Mouse (Mus musculus) cerebellum, adult 2 months (tissue): ENCODE results near the gene Cd2bp2. TPM values are rescaled to one million over a fixed set of nuclear protein-coding genes. Genes with fewer than 3 reads are reported as not detected.

ENCODE experiments used
- DNase-seq, 2 experiments: peaks; one replicate each; pipeline ENCODE4 v3.0.0; 2021
- H3K27ac ChIP-seq: fragments of 200-500 bp; 2 replicates; pipeline ENCODE4 v1.5.1; 2012; ENCODE audit warnings: low read length, control low read depth, inconsistent platforms; ENCODE audit not compliant: insufficient read depth
- H3K27me3 ChIP-seq: fragments of 200-500 bp; 2 replicates; pipeline ENCODE4 v1.6.1; 2012; ENCODE audit warnings: inconsistent platforms, mild to moderate bottlenecking, low read length, moderate library complexity; ENCODE audit not compliant: control insufficient read depth, insufficient read depth
- H3K4me1 ChIP-seq: fragments of 200-500 bp; 2 replicates; pipeline ENCODE4 v1.6.1; 2011; ENCODE audit warnings: low read length; ENCODE audit not compliant: control insufficient read depth, insufficient read depth
- H3K4me3 ChIP-seq: fragments of 200-500 bp; replicated peaks from 2 replicates; pipeline ENCODE3; 2011; ENCODE audit warnings: mild to moderate bottlenecking, low read depth, low read length, control low read depth; ENCODE audit not compliant: insufficient read depth
- CTCF ChIP-seq: fragments of 200-500 bp; IDR thresholded peaks from 2 replicates; pipeline ENCODE4 v1.5.1; 2011; ENCODE audit warnings: low read depth, mild to moderate bottlenecking, control low read depth, low read length, moderate library complexity, borderline replicate concordance; ENCODE audit not compliant: insufficient read depth
- POLR2A ChIP-seq: fragments of 200-500 bp; IDR thresholded peaks from 2 replicates; pipeline ENCODE4 v1.6.1; 2011; ENCODE audit warnings: low read length, control low read depth, borderline replicate concordance; ENCODE audit not compliant: insufficient read depth
- WGBS: fragments of 180-500 bp; shearing (Covaris S2); methylation state at CpG from one replicate; pipeline ENCODE4 v1.1.7; 2018; 5-methylcytosine and 5-hydroxymethylcytosine counted together
- polyA plus RNA-seq: library from polyadenylated mRNA; depleted of rRNA; stranded (reverse); fragments of >200 nt; gene quantifications from 2 replicates; pipeline ENCODE4 v1.2.3, GENCODE M21; 2012

Gene Cd2bp2
- polyA plus RNA-seq, 1 experiment = 103 TPM

DNA sequence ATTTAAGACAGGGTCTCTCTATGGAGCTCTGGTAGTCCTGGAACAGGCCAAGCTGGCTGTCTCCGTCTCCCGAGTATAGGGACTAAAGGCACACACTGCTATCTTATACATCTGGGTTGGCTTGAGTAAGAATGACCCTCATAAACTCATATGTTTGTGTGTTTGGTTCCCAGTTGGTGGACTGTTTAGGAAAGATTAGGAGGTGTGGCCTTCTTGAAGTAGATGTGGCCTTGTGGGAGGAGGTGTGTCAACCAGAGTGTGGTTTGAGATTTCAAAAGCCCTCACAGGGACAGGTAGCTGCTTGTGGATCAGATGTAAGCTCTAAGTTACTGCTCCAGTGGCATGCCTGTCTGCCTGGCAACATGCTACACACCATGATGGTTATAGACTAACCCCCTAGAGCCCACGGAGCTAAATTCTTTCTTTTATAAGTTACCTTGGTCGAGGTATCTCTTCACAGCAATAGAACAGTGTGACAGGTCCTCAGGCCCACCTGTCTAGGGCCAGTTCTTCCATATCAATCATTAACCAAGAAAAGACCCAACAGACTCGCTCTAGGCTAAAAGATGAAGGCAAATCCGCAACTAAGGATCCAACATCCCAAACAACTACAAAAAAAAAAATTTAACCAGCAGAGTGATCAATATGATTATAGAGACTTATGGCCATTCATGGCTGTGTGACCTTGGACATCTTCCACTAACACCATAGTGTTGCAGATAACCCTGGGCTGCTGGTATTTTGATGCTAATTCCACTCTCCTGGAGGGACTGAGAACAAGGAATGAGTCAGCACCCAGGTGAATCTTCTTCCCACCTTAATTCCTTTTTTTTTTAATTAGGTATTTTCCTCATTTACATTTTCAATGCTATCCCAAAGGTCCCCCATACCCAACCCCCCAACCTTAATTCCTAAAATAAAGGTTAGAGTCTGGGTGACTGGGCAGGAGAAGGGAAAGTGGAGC is 27.9 kb upstream of the Cd2bp2 start:
- DNase-seq = no peak
- Histone ChIP-seq H3K4me1 (no peaks in the 10 kb centered on the region), H3K27ac (no peak overlapping the region), H3K27me3 (no peaks in the 10 kb centered on the region), H3K4me3 (no peak overlapping the region)
- no peak for TF ChIP-seq CTCF
- TF ChIP-seq POLR2A = no peak
- 87% methylated on average over 6 of the region's 6 CpGs for WGBS

DNA sequence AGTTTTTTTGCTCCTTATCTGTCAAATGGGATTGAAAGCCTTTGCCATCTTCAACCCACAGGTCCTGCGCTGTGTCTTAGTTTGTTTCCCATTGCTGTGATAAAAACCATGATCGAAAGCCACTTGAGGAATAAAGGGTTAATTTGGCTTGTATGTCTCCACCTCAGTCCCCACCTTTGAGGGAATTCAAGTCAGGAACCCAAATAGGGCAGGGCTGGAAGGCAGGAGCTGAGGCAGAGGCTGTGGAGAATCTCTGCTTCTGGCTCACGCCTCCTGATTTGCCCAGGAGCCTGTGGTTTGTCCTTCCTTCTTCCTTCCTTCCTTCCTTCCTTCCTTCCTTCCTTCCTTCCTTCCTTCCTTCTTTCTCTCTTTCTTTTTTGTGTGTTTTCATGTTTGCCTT is 27.3 kb upstream of the Cd2bp2 start:
- Histone ChIP-seq H3K4me1 (no peaks in the 10 kb centered on the region), H3K27me3 (no peaks in the 10 kb centered on the region), H3K27ac (no peak overlapping the region), H3K4me3 (no peak overlapping the region)
- TF ChIP-seq POLR2A (no peak), CTCF (no peak)
- DNase-seq = no peak
- 98% methylated on average over 3 of the region's 3 CpGs for WGBS

DNA sequence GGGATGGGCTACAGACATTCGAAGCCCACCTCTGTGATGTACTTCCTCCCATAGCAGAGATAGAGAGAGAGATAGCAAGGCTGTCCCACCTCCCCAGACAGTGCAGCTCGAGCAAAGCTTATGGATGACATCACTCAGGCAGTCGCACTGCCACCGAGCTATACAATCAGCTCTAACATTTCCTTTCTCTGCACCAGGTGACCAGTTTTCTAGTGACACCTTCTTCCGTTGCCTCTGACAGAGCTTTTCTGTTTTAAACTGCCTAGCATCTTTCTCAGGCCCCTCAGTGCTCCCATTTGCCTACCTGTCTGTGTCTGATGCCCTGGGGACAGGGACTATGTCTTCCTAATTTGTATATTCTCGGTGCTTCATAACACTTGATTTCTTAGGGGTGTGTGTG is 24.6 kb upstream of the Cd2bp2 start:
- 79% methylated on average over 6 of the region's 6 CpGs for WGBS
- no peak for DNase-seq
- Histone ChIP-seq H3K4me1 (no peaks in the 10 kb centered on the region), H3K27ac (no peak overlapping the region), H3K27me3 (no peaks in the 10 kb centered on the region), H3K4me3 (no peak overlapping the region)
- TF ChIP-seq POLR2A (no peak), CTCF (no peak)

DNA sequence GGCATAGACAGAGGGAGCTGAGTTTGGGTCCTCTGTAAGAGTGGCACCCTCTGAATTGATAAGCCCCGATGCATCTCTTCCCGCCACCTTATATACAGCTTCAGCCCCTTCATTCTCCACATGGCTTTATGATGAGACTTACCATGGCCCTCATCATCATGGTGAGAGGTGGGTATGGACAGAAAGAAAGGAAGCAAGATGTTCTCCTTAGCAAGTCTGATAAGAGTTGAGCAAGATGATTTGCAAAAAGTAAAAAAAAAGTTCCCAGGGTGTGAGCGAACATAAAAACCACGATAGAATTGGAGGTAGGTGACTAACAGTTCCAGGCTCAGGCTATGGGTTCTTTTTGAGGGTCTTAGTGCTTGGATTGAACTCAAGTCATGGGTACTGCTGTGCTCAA is 22.8 kb upstream of the Cd2bp2 start:
- no peak for TF ChIP-seq CTCF
- no peak for TF ChIP-seq POLR2A
- WGBS = 93% methylated on average over 4 of the region's 4 CpGs

DNA sequence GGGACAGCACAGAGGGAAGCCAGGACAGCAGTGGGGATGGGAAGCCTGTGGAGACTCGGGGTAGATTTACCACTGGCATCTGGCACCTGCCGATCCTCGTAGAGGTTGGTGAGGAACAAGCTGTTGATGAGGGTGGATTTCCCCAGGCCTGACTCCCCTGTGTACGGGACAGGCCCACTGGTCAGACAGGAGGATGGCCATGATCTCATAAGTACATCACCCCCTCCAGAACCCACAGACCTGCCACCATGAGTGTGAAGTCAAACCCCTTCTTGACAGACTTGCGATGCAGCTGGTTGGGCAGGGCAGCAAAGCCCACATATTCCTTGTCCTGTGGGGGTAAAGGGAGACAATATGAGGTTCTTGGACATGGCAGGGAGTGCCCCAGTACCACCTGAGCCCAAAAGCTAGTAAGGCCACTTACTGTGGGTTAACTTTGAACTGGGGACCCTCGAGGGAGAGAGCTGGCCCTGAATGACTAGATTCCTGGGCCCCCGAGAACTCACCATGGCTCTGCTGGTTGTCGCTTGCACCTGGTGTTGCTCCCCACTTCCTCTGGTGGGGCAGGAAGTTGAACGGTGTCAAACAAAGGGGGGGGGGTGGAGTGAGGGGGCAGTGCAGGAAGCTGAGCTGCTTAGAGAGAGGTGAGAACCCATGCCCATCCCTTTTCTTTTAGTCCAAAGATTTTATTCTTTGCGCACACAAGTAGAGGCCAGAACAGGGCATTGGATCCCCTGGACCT is 22.2 kb upstream of the Cd2bp2 start:
- no peak overlapping the region for H3K27ac ChIP-seq

More for the DNA sequence above, 22.8 kb upstream of the Cd2bp2 start:
- DNase-seq = no peak
- no peaks in the 10 kb centered on the region for H3K27me3 ChIP-seq
- H3K4me3 ChIP-seq = no peak overlapping the region
- H3K4me1 ChIP-seq = no peaks in the 10 kb centered on the region
- no peak overlapping the region for H3K27ac ChIP-seq

DNA sequence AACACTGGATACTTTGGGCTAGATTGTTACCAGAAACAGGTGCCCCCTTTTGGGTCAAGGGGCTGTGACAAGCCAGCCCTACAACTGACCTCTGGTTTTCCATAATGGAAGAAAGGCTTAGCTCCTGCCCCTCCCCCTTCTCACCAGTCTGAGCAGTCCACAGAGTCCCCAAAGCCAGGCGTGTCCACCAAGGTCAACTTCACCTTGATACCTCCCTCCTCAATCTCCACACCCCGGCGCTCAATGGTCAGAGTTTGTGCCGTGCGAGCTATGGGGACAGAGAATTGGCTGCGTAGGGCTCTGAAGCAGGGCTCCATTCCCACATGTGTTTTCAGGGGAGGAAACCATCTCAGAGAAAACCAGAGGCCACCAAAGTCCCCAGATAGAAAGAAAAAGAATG is 21.6 kb upstream of the Cd2bp2 start:
- H3K4me3 ChIP-seq = no peak overlapping the region
- 93% methylated on average over 6 of the region's 6 CpGs for WGBS
- H3K27me3 ChIP-seq = no peaks in the 10 kb centered on the region
- H3K4me1 ChIP-seq = no peaks in the 10 kb centered on the region
- DNase-seq = no peak
- H3K27ac ChIP-seq = no peak overlapping the region
- no peak for TF ChIP-seq CTCF
- no peak for TF ChIP-seq POLR2A

More for the DNA sequence above, 22.2 kb upstream of the Cd2bp2 start:
- Histone ChIP-seq H3K27me3 (no peaks in the 10 kb centered on the region), H3K4me1 (no peaks in the 10 kb centered on the region), H3K4me3 (no peak overlapping the region)
- DNase-seq = no peak
- WGBS = 79% methylated on average over 10 of the region's 10 CpGs
- TF ChIP-seq CTCF (no peak), POLR2A (no peak)

DNA sequence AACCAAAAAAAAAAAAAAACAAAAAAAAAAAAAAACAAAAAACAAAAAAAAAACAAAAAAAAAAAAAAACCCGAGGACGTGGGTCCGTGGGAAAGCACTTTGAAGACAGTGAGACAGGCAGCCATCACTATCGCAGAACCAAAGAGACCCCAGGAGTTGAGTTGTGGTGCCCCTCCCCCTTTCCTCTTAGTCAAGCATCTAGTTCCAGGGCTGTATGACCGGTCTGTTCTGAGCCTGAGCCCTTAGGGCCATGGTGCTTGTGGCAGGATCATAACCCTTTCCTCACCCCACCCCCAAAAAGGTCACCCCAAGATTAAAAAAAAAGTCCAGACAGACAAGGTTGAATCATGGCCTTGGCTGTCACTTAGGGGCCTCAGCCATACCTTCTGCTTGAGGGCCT is 20.5 kb upstream of the Cd2bp2 start:
- TF ChIP-seq CTCF = no peak
- TF ChIP-seq POLR2A = no peak
- DNase-seq = no peak
- 83% methylated on average over 5 of the region's 5 CpGs for WGBS

More for the DNA sequence above, 20.5 kb upstream of the Cd2bp2 start:
- no peak overlapping the region for H3K27ac ChIP-seq
- no peaks in the 10 kb centered on the region for H3K27me3 ChIP-seq
- no peak overlapping the region for H3K4me3 ChIP-seq
- no peaks in the 10 kb centered on the region for H3K4me1 ChIP-seq
